Mouse (Mus musculus) cerebellum, adult 11 months (tissue): ENCODE measurements around the gene Pigr.

Source experiments
- DNase-seq: peaks from one replicate; pipeline ENCODE4 v3.0.0; 2022

The Pigr gene

GRCm38 (mm10) chr1:130826448-130826847, at the start of gene Pigr:
Gene Pigr (plus strand): TSS chr1:130826684.
- DNase-seq, result no peak

DNA sequence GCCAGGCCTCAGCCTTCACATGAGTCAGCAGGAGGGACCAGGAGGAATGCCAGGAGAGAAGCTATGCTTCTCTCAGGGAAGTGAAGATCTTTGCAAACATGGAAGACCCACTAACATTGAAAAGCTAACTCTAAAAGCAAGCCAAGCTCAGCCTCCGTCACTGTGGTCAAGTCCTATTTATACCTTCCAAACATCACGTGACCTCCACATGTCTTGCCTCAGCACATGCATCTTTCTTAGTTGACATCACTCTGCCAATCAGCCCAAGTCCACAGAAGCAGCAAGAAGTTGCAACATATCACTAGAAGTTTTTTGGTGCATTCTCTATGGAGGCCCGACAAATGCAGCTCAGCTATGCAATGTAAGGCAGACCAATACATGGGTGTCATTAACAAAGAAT, 46.6 kb upstream of the Pigr start:
- DNase-seq, result no peak

DNA sequence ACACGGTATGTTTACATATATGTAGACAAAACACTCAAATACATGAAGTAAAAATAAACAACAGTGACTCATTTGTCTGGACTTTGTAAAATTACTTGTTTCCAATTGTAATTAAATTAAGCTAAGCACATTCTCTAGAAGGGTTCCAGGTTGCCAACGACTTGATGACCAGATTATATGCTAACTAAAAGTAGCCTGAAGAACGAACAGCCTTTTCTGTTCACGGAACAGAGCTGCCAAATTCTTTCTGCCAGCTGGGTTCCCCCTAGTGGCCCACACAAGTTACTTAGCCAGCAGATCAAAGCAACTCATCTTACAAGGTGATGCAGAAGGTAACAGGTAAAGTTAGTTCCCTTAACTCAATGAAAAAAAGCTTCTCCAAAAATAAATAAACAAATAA, 42.4 kb upstream of the Pigr start:
- DNase-seq, result no peak

- DNase-seq, result no peak
These were observed 39.5 kb upstream of the Pigr start for GRCm38 (mm10) chr1:130787001-130787400.

DNA sequence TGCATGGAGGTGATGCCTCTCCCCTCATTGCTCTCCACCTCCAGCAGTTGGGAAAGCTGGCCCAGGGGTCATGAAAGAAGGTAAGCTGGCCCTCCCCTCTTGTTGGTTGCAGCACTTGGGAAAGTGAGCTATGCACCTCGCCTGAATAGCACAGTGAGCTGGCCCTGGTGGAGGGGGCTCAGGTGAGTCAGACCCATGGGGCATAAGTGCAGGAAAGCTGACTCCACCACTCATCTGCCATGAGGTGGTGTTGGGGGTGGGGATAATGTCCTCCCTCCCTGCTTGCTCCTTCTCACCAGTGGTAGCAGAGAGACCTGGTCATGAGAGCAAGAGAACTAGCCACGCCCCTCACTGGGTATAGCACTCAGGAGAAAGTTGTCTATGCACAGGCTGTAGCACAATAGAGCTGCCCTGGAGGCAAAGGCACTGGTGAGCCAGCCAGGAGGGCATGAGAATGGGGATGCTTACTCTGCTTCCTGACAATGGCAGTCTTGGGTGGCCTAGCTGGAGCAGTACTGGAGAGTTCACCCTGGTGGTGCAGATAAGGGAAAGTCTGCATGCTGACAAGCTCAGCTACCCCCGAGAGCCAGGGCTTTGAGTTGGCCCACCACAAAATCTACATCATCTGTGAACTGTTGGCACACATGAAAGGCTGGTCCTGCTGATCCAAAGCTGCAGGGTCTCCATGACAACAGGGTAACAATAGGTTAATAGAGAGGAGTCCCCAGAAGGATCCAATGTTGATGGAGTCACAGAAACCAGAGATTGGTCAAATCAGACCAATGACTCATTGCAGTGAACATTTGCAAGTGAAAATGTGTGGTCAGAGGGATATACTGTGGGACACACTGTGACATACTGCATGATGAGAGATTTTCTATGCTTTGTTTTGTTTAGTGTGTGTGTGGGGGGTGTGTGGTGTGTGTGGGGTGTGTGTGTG, 36.7 kb upstream of the Pigr start:
- no peak for DNase-seq

DNA sequence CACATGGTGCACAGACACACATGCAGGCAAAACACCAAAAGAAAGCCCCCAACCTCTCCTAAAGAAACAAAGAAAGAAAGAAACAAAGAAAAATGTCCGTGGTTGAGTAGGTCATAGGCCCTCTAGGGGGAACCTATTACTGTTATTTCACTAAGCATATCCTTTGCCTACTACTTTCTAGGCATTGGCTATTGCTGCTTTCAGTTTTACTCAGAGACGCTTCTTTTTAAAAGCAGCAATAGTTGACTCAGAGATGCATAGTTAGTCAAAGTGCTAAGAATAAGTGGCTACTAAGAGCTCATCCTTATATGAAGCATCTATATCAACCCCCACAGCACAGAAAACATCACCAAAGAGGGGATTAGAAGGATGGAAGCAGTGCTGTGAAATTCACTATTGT, 31.2 kb upstream of the Pigr start:
- DNase-seq, result no peak

DNA sequence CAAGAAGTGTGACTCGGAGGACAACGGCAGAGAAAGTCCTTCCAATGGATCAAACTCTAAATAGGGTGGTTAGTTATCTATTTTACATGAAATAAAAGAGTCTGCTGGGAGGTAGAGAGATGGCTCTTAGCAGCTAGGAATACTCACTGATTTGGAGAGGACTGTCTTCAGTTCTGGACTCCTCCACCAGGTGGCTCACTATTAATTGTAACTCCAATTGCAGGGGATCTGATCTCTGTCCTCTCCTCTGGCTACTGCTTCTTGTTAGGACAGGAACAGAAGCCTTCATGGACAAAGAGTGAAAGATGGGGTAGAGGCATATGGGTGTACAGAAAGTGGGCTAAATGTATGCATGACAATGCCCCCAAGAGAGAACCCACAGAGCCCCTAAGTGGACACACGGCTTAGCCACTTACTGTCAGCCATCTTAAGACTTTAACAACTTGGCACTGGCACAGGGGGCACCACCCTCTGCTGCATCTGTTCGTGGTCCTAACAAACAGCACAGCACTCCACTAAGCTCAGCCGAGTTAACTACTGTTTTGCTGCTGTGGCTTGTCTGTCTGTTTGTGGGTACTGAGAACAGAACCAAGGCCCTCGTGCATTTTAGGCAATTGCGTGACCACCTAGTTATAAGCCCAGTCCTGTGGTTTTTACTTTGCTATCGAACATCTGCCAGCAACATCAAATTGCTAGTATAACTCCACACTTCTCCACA, 29.4 kb upstream of the Pigr start:
- peak; percentile 14 for DNase-seq

- DNase-seq, result no peak
These were observed 28.4 kb upstream of the Pigr start for GRCm38 (mm10) chr1:130798037-130798436.

DNA sequence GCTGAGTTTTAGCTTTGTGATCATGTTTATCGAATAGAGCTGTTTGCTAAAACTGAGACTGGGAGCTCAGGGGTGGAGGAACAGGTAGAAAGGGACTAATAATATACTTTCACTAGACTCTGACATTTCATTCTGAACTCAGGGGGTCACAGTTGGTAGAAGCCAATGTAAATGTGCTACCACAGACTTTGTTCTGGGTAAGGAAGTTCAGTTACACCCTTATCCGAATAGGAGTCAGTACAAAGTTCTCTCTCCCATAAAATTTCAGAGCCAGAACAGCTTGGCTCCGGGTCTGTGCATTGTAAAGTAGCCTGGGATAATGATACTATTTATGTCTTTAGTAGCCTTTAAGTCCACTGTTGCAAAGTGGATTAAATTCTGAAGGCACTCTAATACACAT, 27.9 kb upstream of the Pigr start:
- DNase-seq, result no peak

DNA sequence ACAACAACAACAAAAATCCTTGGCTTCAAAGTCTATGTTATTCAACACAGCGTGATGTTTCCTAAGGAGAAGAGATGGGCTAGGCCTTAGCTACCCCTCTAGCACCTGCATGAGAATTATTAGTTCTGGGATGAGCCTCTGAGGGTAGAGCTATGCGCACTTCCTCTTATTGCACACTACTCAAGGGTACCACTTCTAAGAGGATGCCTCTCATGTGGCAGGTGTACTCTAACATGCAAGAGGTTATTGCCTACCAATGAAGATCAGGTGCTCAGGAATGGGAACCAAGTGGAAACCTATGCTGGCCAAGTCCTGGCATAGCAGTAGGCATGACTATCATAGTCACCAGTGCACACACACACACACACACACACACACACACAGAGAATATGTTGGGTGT, 27.1 kb upstream of the Pigr start:
- no peak for DNase-seq

GRCm38 (mm10) chr1:130800602-130801001, 25.9 kb upstream of the Pigr start, which contains the start of gene Fcamr:
Gene Fcamr (plus strand): TSS chr1:130800902.
- no peak for DNase-seq

- DNase-seq, result no peak
These were observed 25.0 kb upstream of the Pigr start for GRCm38 (mm10) chr1:130801511-130801910.

- DNase-seq, result no peak
These were observed 23.5 kb upstream of the Pigr start for GRCm38 (mm10) chr1:130802976-130803375.

- no peak for DNase-seq
These were observed 22.2 kb upstream of the Pigr start for GRCm38 (mm10) chr1:130804279-130804678.

DNA sequence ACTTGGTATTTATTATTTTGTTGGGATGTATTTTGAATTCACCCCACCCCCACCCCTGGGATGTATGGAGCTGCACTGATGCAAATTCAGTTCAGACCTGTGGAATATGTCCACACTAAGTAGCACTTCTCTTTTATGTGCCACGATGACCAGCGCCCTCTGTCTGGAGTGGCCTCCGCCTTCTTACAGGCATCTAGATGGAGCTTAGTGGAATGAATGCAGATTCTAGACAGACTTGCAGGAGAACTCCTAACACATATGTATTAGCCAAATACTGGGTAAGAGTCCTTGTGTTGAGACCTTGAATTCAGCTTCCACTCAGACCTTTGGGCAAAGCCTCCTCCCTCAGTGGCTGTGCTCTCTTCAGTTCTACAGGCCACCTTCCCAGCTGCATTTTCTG, 15.6 kb upstream of the Pigr start:
- DNase-seq, result no peak

DNA sequence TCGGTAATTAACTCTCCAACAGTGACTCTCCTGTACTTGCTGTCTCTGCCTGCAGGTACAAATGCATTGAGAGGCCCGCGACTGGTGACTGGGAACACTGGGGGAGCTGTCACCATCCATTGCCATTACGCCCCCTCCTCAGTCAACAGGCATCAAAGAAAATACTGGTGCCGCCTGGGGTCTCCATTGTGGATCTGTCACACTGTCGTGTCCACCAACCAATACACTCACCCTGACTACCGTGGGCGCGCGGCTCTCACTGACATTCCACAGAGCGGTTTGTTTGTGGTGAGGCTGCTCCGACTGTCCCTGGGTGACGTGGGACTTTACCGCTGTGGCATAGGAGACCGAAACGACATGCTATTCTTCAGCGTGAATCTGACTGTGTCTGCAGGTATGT, 15.2 kb upstream of the Pigr start:
- DNase-seq, result no peak

GRCm38 (mm10) chr1:130819737-130820136, 6.7 kb upstream of the Pigr start:
- no peak for DNase-seq

GRCm38 (mm10) chr1:130820316-130821148, 6.0 kb upstream of the Pigr start:
- DNase-seq, result no peak

DNA sequence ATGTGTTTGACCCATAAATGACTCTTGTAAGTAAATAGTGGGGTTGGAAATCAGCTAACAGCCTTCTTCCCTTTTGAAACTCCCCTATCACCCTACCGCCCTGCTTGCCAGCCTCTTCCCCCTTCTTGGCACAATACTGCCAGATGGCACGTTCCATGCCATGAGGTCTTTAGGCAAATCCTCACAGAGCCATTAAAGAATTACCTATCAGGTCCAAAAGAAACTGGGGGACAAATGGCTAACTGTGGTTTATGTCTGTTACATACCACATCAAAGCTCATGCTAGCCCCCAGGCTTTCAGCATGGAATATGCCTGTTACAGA, 5.4 kb upstream of the Pigr start:
- no peak for DNase-seq

DNA sequence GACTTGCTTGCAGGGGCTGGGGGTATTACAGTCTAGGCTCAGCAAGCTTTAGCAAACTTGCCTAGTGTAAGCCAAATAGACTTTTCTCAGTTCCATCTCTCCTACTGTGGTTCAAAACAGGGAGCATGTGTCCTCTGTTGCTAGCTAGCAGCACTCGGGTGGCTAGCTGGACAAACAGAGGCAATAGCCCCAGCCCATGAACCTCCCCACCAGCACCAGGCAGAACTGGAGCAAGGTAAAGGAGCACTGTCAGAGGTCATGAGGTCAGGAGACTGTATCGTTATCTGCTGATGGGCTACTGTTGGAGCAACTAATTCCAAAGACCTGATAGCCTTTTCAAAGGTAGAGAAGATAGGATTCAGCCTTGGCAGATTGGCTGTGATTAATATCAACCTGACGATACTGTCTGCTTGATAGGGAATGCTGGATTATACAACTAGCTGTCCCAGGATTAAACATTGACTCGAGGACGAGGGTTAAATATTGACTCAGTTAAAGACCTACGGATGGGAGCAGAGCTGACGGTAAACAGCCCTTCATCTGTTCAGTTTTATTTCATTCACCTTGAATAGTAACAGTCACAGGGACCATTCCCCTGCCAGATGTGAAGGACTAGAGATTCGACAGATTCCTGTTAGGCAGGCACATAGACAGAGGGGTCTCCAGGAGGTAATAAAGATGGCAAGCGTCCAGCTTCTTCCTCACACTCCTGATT, 4.4 kb upstream of the Pigr start:
- no peak for DNase-seq

- DNase-seq, result no peak
These were observed 2.2 kb downstream of the Pigr start for GRCm38 (mm10) chr1:130828656-130829055.

DNA sequence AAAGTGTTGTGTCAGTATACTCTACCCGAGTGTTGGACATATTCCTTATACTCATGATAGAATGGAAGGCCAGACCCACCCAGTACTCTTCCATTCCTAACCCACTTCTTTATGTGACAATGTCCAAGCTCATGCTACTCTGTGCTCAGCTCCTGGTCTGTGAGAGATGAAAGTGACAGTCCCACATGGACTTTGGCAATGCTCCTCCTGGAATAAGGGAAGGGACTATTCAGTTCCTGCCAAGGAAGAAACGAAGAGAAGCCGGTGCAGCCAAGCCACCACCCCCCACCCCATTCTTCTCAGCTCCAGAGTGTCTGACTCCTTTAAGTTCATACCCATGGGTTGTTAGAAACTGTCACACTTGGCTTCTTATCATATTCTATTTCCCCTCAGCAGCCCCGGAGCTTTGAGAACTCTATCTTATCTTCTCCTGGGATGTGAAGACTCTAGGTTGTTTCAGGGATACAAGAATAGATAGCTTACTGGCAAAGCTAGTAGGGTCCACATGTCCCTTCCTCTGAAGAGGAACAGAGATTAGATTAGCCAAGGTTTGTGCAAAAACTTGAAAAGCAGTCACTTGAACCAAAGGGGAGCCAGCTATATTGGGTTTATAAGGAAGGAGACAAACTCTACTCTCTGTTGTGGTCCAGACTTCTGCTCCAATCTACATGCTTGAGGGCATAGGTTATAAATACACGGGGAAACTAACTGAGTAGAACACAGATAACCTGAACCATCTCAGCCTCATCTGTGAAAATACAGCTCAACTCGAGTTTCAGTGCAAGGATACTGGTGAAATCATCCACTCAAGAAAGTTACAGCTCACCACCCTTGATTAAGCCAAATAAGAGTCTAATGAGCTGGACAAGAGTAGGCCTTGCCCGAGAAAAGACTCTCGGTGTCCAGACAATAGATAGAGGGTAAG, 3.7 kb downstream of the Pigr start:
- no peak for DNase-seq
